Mouse (Mus musculus): ENCODE measurements at regions not wholly inside any gene's neighbourhood (a gene's known extent, or its start where the extent isn't known, plus 50 kb on each side); places are given as distances from the start of the nearest gene placed in this dataset.

GRCm38 (mm10) chr2:162734286-162734685 lies 73.3 kb upstream of the Ptprt start:
- DNase-seq (ENCODE audit: low spot score in 2 of 2) = no peak

DNA sequence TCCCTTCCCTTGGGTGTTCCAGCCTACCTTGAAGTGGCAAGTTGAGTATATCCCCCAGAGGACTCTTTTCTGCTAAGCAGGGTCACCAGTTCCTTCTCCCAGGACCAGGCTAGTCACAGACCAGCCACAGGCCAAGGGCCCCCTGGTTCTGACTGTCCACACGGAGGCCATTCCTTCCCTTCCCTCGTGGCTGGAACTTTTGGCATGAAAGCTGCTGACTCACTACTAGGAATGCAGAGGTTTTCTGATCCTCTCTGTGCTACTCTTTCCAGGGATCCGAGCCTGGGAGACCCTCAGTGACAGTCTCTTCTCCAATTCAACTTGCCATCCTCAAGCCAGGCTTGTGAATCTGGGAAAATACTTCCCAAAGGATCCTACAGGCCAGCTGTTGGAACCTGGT lies 59.1 kb upstream of the Ptprt start:
- no peak for DNase-seq (ENCODE audit: low spot score in 2 of 2)

GRCm38 (mm10) chr2:162718466-162718865 lies 57.5 kb upstream of the Ptprt start:
- no peak for DNase-seq (ENCODE audit: low spot score in 2 of 2)

GRCm38 (mm10) chr2:162714976-162715375 lies 54.0 kb upstream of the Ptprt start:
- no peak for DNase-seq (ENCODE audit: low spot score in 2 of 2)

GRCm38 (mm10) chr2:162712972-162713371 lies 52.0 kb upstream of the Ptprt start:
- DNase-seq (ENCODE audit: low spot score in 2 of 2) = no peak

DNA sequence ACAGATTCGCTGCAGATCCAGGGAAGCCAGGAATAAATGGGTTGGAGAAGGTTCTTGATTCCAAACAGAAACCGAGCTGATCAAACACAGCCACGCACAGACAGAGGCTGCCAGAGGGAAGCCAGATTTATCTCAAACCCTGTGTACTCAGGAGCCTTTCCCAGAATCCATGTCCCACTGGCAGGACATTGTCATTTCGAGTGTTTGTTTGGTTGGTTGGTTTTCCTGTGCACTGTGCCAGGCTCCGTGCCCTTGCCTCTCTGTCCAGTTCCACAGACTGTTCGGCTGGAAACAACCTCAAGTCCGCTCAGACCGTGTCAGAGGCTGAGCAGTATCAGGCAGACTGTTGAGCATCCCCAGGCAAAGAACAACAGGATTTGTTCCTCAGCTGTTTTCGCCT lies 51.4 kb upstream of the Ptprt start:
- DNase-seq (ENCODE audit: low spot score in 2 of 2) = no peak
